Comparison of ENCODE assay signal across 13 mouse cellular contexts in genomic region chr3:103408724-103409123, GRCm38 (mm10).
"Had no signal": no experiment of that assay in that cellular context is flagged by ENCODE, and none has a peak within 500 bp of the region (broad histone marks: within the 10 kb centered on the region; RNA-seq: fewer than 3 reads in every experiment).

No protein-coding gene starts in this region.

- H3K9me3 ChIP-seq: liver, embryonic 13.5 days; midbrain, embryonic 12.5 days had no signal

- H3K27me3 ChIP-seq: liver, embryonic 13.5 days; midbrain, embryonic 12.5 days had no signal

- H3K4me3 ChIP-seq: left cerebral cortex, adult 2 months; liver, embryonic 13.5 days; midbrain, embryonic 12.5 days had no signal

- H3K36me3 ChIP-seq: liver, embryonic 13.5 days; midbrain, embryonic 12.5 days had no signal

- H3K9ac ChIP-seq: liver, embryonic 13.5 days; midbrain, embryonic 12.5 days had no signal

- H3K4me1 ChIP-seq: liver, embryonic 13.5 days had no signal

- H3K27ac ChIP-seq: kidney, postnatal 0 days; left cerebral cortex, adult 2 months; liver, embryonic 13.5 days; macrophage; midbrain, embryonic 12.5 days had no signal

- DNase-seq: kidney, adult 9 months; kidney, postnatal 4 days; layer of hippocampus, postnatal 36 days; liver, embryonic 13.5 days; lung, adult 2 months; lung, postnatal 14 days; thymus, adult 2 months; thymus, postnatal 14 days; thymus, postnatal 4 days had no signal
